Mouse (Mus musculus) heart, postnatal 0 days (tissue): ENCODE measurements around the gene Gigyf1.

Experiments
- CTCF ChIP-seq: IDR thresholded peaks from 2 replicates; pipeline ENCODE4 v1.5.1; 2016; ENCODE audit warnings: antibody characterized with exemption, control low read depth, low read depth
- EP300 ChIP-seq: IDR thresholded peaks from 2 replicates; pipeline ENCODE4 v1.6.1; 2016; ENCODE audit warnings: antibody characterized with exemption, low read depth

DNA sequence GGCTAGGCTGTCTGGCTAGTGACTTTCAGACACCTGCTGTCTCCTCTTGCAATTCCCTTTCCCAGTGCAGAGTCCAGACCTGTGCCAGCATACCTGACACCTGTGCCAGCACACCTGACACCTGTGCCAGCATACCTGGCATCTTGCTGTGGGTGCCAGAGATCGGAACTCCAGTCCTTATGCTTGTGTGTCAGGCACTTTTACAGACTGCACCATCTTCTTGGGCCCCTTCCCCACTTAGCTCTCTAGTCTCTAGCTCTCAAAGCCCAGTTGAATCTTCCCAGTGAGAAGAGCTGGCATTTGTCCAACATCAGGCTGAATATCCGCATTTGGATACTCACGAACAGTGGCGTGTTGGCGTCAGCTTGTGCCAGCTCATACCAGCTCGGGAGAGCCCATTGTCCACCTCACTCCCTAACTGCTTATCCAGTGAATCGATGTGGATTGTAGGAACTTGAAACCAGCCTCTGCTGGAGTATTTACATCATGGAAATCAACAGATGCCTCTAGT, 21.0 kb downstream of the Gigyf1 start:
- TF ChIP-seq EP300 (no peak), CTCF (no peak)
